Mouse (Mus musculus): ENCODE results near the gene Uprt. TPM values are rescaled to one million over a fixed set of nuclear protein-coding genes. Genes with fewer than 3 reads are reported as not detected.

The Uprt gene
- 0.69 and 0.86 TPM in 2 replicates for polyA plus RNA-seq (2015; fragmentation: Nextera tagmentation; extraction: Ambion mirVana)

DNA sequence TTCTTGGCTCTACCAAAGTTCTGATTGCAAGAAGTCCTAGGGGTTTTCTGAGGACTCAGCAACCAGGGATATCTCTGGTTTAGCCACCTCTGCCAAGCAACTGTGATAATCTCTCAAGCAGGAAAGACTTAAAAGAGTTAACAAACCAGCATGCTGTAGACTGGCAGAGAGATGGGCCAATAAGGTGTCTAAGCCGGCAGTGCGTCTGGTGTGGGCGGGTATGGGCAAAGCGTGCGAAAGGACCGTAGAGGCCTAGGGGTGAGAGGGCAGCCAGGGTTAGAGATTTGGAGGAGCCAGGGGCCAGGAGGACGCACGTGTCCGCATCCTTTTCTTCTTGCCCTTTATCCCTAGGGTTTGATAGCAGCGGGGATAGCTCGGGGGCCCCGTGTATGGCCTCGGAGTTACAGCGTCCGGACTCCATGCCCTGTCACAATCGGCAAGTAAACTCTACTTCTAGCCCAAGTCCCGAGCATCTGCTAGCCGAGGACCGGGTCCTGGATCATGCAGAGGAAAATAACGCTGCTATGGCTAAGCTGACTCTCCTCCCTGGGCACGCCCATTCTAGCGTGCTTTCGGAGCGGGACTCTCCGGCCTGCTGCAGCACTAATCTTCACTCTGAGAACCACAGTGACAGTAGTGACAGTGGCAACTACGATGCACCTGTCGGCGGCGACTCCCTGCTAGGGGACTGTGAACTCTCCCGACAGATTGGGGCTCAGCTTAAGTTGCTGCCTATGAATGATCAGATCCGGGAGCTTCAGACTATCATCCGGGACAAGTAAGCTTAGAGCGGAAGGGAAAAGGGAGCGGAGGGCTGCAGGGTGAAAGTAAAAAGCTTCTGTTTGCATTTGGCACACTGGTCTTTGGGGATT is at the start of gene Uprt:
Uprt (plus strand) TSS at position 247 of the 872 bp plus-strand sequence.
- DNase-seq (ENCODE audit: low spot score), result peak; percentile 75

DNA sequence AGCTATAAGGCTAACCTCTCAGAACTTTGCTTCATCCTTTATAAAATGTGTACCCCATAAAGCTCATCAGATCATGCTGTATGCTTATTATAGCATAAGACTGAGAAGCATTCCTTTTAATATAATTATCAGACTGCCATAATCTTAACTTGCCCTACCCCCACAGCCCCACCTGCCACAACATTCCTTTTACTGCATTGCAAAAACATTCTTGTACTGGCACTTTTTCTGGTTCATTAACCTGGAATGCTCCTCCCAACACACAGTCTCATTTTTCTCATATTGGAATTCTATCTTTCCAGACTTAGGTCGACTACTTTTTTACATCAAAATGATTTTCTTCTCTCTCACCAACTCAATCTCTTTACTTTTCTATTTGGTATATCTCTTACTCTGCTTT is 49.2 kb upstream of the Uprt start:
- DNase-seq (ENCODE audit: low spot score), result no peak

- DNase-seq (ENCODE audit: low spot score), result no peak
Measured at GRCm38 (mm10) chrX:104452433-104452832, 30.2 kb upstream of the Uprt start.

- DNase-seq (ENCODE audit: low spot score), result no peak
Measured at GRCm38 (mm10) chrX:104461755-104462154, 20.9 kb upstream of the Uprt start.

- no peak for DNase-seq (ENCODE audit: low spot score)
Measured at GRCm38 (mm10) chrX:104464376-104464775, 18.2 kb upstream of the Uprt start.

GRCm38 (mm10) chrX:104478041-104478440 is 4.6 kb upstream of the Uprt start:
- no peak for DNase-seq (ENCODE audit: low spot score)

DNA sequence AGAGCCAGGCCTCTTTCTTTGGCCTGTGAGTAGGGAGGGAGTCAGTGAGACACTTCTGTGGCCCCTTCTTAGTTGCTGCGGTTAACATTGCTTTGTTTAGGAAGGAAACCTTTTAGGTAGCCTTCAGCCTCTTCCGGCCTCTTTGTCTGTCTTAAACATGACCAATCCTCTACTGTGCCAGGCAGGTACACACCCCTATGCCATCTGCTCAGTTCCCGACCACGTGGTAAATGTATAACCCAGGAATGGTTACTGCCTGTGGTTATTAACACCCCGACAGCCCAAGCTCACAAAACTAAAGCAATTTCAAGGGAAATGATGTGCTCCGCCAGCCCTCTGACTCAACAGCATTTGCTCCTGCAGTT is 808 bp downstream of the Uprt start:
- no peak for DNase-seq (ENCODE audit: low spot score)

GRCm38 (mm10) chrX:104485596-104485995 is 3.0 kb downstream of the Uprt start:
- peak; percentile 9 for DNase-seq (ENCODE audit: low spot score)

- DNase-seq (ENCODE audit: low spot score), result no peak
Measured at GRCm38 (mm10) chrX:104488036-104488435, 5.4 kb downstream of the Uprt start.

DNA sequence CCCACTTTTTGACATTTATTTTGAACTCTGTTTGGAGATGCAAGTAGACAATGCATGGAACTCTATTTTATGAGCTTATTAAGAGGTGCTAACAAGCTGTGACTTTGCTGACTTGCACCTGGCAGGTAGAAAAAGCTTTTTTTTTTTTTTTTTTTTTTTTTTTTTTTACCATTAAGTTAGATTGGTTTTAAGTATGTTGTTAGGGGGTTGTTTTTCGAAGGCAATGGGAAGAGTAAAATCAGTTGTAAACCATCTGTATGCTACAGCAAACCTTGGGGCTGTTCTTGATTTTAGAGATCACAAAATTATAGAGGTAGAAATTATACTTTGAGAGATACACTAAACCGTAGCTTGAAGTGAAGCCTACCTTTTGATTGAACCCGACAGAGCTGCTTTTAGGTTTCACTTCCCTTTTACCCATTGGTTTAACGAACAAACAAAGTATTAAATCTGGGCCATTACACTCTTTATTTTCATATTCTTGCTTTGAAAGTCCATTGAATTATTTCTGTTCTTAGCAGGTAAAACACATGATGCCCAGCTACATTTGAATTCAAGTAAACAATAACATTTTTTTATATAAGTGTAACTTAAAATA is 6.4 kb downstream of the Uprt start:
- DNase-seq (ENCODE audit: low spot score), result no peak

DNA sequence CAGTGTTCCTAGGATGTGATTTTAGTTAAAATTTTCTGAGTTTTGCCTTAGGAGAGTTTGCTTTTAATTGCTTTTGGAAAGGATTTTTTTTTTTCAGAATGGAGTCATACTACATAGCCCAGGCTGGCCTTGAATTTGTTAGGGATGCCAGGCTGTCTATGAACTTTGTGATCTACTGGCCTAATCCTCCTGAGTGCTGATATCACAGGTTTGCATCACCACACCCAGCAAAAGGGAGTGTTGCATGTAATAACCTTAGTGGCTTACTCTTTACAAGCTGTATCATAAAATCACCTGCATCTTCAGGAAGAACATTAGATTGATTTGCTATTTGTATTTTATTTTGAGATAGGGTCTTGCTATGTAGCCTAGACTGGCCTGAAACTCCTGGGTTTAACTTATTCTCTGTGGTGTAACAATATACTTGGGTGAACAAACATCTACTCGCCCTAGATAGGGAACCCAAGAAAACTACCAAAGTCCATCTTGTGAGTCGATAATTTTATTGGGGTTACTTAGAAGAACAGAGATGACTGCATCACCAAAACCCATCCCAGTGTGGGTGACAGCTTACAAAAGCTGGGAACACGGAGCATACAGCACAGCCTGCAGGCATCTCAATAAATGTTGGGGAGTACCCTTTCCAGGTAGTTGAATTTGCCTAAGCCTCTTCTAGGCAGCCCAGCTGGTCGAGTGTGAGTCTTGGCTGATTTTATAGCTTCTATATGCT is 7.2 kb downstream of the Uprt start:
- no peak for DNase-seq (ENCODE audit: low spot score)

- no peak for DNase-seq (ENCODE audit: low spot score)
Measured at GRCm38 (mm10) chrX:104501765-104502164, 19.1 kb downstream of the Uprt start.

GRCm38 (mm10) chrX:104542635-104543034 is 60.0 kb downstream of the Uprt start:
- DNase-seq (ENCODE audit: low spot score), result no peak

DNA sequence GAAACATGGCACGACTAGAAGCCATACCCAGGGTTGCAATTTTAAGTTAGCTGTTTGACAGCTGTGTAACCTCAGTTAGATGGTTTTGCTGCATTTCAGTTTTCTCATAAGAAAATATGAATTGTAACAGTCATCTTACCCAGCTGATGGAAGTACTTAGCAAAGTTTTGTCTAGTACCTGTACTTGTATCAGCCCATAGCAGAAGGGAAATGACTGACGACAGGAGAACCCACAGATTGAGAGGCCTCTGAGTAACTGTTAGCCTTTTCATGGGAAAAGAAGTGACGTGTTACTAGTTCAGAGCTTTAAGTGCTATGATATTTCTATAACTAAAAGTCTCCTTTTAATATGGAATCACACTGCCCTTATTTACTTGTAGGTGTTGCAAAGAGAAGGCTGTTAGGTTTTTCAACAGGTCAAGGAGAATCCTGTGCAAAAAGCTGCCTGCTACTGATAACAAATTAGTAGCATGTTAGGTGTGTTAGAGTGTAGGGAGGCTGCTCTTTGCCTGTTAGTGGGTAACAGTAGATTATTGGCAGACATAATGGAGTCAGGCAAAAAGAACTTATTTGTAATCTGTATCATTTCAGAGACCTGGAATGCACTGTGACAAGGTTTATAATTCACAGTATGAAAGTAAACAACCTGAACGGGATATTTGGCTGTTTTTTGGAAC is 61.4 kb downstream of the Uprt start:
- DNase-seq (ENCODE audit: low spot score), result no peak

DNA sequence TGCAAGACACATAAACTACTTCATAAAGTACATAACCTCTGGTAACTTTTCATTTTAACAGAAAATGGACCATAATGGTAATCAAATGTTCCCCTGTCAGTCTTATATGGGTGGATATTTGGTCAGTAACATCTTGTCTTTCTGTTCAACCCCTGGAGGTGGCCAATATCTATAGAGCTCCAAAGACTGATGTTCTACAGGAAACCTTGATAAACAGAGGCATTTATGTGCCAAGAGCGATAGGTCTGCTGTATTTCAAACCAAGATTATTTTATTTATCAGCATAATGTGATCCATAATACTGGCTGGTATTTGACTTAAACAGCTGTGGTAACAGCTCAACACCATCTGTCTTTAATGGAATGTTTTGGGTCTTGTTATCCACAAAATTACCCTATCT is 62.7 kb downstream of the Uprt start:
- DNase-seq (ENCODE audit: low spot score), result no peak

Other genes starting within 250 kb of the Uprt start
- gene Abcb7, start 69.0 kb upstream of the Uprt start, polyA plus RNA-seq (2015; fragmentation: Nextera tagmentation; extraction: Ambion mirVana), result 9.7 and 10.1 TPM in 2 replicates
- 4.4 and 4.5 TPM in 2 replicates for gene Zdhhc15, start 188.2 kb downstream of the Uprt start, polyA plus RNA-seq (2015; fragmentation: Nextera tagmentation; extraction: Ambion mirVana)